ENCODE assay signal across 26 mouse cellular contexts in the genomic region with DNA sequence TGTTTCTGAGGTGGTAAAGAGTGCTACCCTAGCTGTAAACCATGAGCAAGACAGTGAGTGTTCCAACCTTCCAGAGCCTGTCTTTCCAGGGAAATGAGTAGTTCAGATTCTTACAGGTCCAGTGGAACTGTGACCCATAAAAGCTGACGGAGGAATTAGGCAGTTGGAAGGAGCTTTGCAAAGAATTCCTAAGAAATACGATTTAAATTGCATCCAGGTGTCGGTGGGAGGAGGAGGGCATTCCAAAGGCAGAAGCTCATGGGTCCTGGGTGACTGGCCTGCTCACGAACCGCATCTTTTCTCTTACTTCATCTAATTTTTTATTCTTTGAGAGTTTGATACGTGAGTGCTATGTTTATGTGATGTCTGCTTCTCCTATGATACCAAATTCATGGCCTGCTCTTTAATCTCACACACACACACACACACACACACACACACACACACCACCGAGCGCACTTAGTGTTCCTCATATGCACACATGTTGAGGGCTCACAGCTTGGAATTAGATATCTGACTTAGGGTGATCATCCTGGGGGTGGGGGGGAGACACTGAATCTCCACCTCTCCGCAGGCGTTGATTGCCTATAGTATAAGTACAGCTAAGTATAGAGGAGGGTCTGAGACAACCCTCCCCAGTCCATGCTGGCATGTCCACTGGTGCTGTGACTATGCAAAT.
DNase-seq lines count a peak whose midpoint lies in the region; ATAC-seq and TF ChIP-seq lines count a peak whose summit lies in the region.
"Had no signal": no experiment of that assay in that cellular context is flagged by ENCODE, and none has a peak within 500 bp of the region (broad histone marks: within the 10 kb centered on the region; RNA-seq: fewer than 3 reads in every experiment).

No protein-coding gene starts in this region.

- no peak for ATAC-seq in hindbrain, embryonic 11.5 days (ENCODE audit: low FRiP score)
- peak; percentile 35; the same call in 1 of the 2 replicates for ATAC-seq in embryonic facial prominence, embryonic 12.5 days (ENCODE audit: insufficient number of reproducible peaks, insufficient read depth, low FRiP score, low TSS enrichment)
- no peak for ATAC-seq in midbrain, postnatal 0 days (ENCODE audit: low FRiP score)
- ATAC-seq: CD4-positive, CD25-positive, alpha-beta regulatory T cell, adult 4 months; forebrain, embryonic 13.5 days had no signal

- H3K9me3 ChIP-seq in hindbrain, embryonic 10.5 days = peaks cover 8% of the 10 kb centered on the region; the same call in 1 of the 2 replicates
- H3K9me3 ChIP-seq in hindbrain, embryonic 11.5 days (ENCODE audit: control insufficient read depth, low read length) = no peaks in the 10 kb centered on the region
- H3K9me3 ChIP-seq in embryonic facial prominence, embryonic 12.5 days = no peaks in the 10 kb centered on the region
- H3K9me3 ChIP-seq in limb, embryonic 10.5 days (replicated peaks) = no peaks in the 10 kb centered on the region
- no peaks in the 10 kb centered on the region for H3K9me3 ChIP-seq in midbrain, postnatal 0 days (ENCODE audit: low read length)
- H3K9me3 ChIP-seq: heart, embryonic 10.5 days; liver, embryonic 13.5 days had no signal

- H3K4me2 ChIP-seq in hindbrain, embryonic 11.5 days (replicated peaks; ENCODE audit: low read depth, low read length) = no peak overlapping the region
- H3K4me2 ChIP-seq in embryonic facial prominence, embryonic 12.5 days (replicated peaks) = no peak overlapping the region
- H3K4me2 ChIP-seq in midbrain, postnatal 0 days (ENCODE audit: low read depth, low read length, poor library complexity, severe bottlenecking) = no peak overlapping the region
- H3K4me2 ChIP-seq: forebrain, embryonic 13.5 days; hindbrain, embryonic 14.5 days; liver, embryonic 13.5 days; lung, embryonic 14.5 days; neural tube, embryonic 12.5 days had no signal

- H3K4me1 ChIP-seq in hindbrain, embryonic 10.5 days (replicated peaks) = no peaks in the 10 kb centered on the region
- H3K4me1 ChIP-seq in hindbrain, embryonic 11.5 days (replicated peaks; ENCODE audit: control insufficient read depth, insufficient read depth, low read length) = no peaks in the 10 kb centered on the region
- H3K4me1 ChIP-seq in embryonic facial prominence, embryonic 12.5 days = peaks cover 20% of the 10 kb centered on the region
- H3K4me1 ChIP-seq in limb, embryonic 10.5 days = peaks cover 27% of the 10 kb centered on the region
- no peaks in the 10 kb centered on the region for H3K4me1 ChIP-seq in midbrain, postnatal 0 days (ENCODE audit: insufficient read depth, low read length)
- H3K4me1 ChIP-seq: forebrain, embryonic 13.5 days; heart, embryonic 10.5 days; liver, embryonic 13.5 days; midbrain, embryonic 10.5 days; neural tube, embryonic 12.5 days had no signal

- no peaks in the 10 kb centered on the region for H3K27me3 ChIP-seq in hindbrain, embryonic 10.5 days (ENCODE audit: insufficient read depth, poor library complexity, severe bottlenecking)
- no peaks in the 10 kb centered on the region for H3K27me3 ChIP-seq in hindbrain, embryonic 11.5 days (ENCODE audit: control insufficient read depth, insufficient read depth, low read length)
- H3K27me3 ChIP-seq in embryonic facial prominence, embryonic 12.5 days = no peaks in the 10 kb centered on the region
- no peaks in the 10 kb centered on the region for H3K27me3 ChIP-seq in limb, embryonic 10.5 days (ENCODE audit: low read depth, poor library complexity, severe bottlenecking)
- no peaks in the 10 kb centered on the region for H3K27me3 ChIP-seq in midbrain, postnatal 0 days (ENCODE audit: insufficient read depth, low read length)
- H3K27me3 ChIP-seq: forebrain, embryonic 13.5 days; liver, embryonic 13.5 days; neural tube, embryonic 12.5 days had no signal

- intact Hi-C loops in heart, postnatal 14 days (cut with DNase I) = no loop called here

- DNase-seq in hindbrain, embryonic 10.5 days (ENCODE audit: low spot score) = peak; percentile 19
- DNase-seq in hindbrain, embryonic 11.5 days (ENCODE audit: low spot score) = no peak
- peak; percentile 37 for DNase-seq in limb, embryonic 10.5 days (ENCODE audit: low spot score)
- peak; percentile 22 for DNase-seq in skeletal muscle tissue, adult 2 months (ENCODE audit: low read depth, low spot score)
- no peak for DNase-seq in cerebellum, adult 18-20 months
- DNase-seq in heart, postnatal 14 days = no peak
- DNase-seq in midbrain, postnatal 0 days (ENCODE audit: low spot score) = no peak
- DNase-seq: adrenal gland, postnatal 25 days; cerebellum, adult 11 months; cerebellum, postnatal 14 days; gastrocnemius, postnatal 36 days; heart, postnatal 10 days; kidney, adult 11 months; kidney, postnatal 14 days; layer of hippocampus, postnatal 36 days; liver, embryonic 13.5 days; lung, embryonic 14.5 days; lung, postnatal 36 days had no signal

- no peak overlapping the region for H3K4me3 ChIP-seq in hindbrain, embryonic 10.5 days
- H3K4me3 ChIP-seq in hindbrain, embryonic 11.5 days (ENCODE audit: low read depth, low read length) = no peak overlapping the region
- no peak overlapping the region for H3K4me3 ChIP-seq in embryonic facial prominence, embryonic 12.5 days
- no peak overlapping the region for H3K4me3 ChIP-seq in limb, embryonic 10.5 days
- no peak overlapping the region for H3K4me3 ChIP-seq in midbrain, postnatal 0 days (ENCODE audit: low read depth, low read length)
- H3K4me3 ChIP-seq: forebrain, embryonic 13.5 days; heart, embryonic 10.5 days; layer of hippocampus, adult 2 months; liver, embryonic 13.5 days; midbrain, embryonic 10.5 days; neural tube, embryonic 12.5 days had no signal

- no peak overlapping the region for H3K27ac ChIP-seq in hindbrain, embryonic 10.5 days
- no peak overlapping the region for H3K27ac ChIP-seq in hindbrain, embryonic 11.5 days (ENCODE audit: low read depth, low read length)
- H3K27ac ChIP-seq in embryonic facial prominence, embryonic 12.5 days = peak overlapping the region; percentile 43
- peak overlapping the region; percentile 64; the same call in 1 of the 2 replicates for H3K27ac ChIP-seq in limb, embryonic 10.5 days
- H3K27ac ChIP-seq in midbrain, postnatal 0 days (ENCODE audit: low read depth, low read length) = no peak overlapping the region
- H3K27ac ChIP-seq: forebrain, embryonic 13.5 days; heart, embryonic 10.5 days; hindbrain, embryonic 14.5 days; layer of hippocampus, adult 2 months; liver, embryonic 13.5 days; midbrain, embryonic 10.5 days; neural tube, embryonic 12.5 days had no signal

- H3K36me3 ChIP-seq in hindbrain, embryonic 10.5 days = peaks cover 17% of the 10 kb centered on the region
- no peaks in the 10 kb centered on the region for H3K36me3 ChIP-seq in hindbrain, embryonic 11.5 days (ENCODE audit: control insufficient read depth, insufficient read depth, low read length)
- 0 out of 2 replicates have a peak, but pooled peaks cover 8% of the 10 kb centered on the region for H3K36me3 ChIP-seq in embryonic facial prominence, embryonic 12.5 days
- peaks cover 7% of the 10 kb centered on the region; the same call in 1 of the 2 replicates for H3K36me3 ChIP-seq in limb, embryonic 10.5 days
- H3K36me3 ChIP-seq in midbrain, postnatal 0 days (ENCODE audit: insufficient read depth, low read length) = no peaks in the 10 kb centered on the region

- no peak overlapping the region for H3K9ac ChIP-seq in hindbrain, embryonic 11.5 days (ENCODE audit: low read depth, low read length)
- H3K9ac ChIP-seq in embryonic facial prominence, embryonic 12.5 days = no peak overlapping the region
- H3K9ac ChIP-seq in midbrain, postnatal 0 days (replicated peaks; ENCODE audit: low read length, poor library complexity, severe bottlenecking) = no peak overlapping the region
- H3K9ac ChIP-seq: forebrain, embryonic 13.5 days; hindbrain, embryonic 14.5 days; liver, embryonic 13.5 days; lung, embryonic 14.5 days; neural tube, embryonic 12.5 days had no signal

- 76% methylated on average over 10 of the region's 10 CpGs for WGBS in hindbrain, embryonic 10.5 days
- WGBS in hindbrain, embryonic 11.5 days = 76% methylated on average over 10 of the region's 10 CpGs
- 34% methylated on average over 10 of the region's 10 CpGs for WGBS in embryonic facial prominence, embryonic 12.5 days
- WGBS in limb, embryonic 10.5 days = 60% methylated on average over 10 of the region's 10 CpGs
- 83% methylated on average over 10 of the region's 10 CpGs for WGBS in midbrain, postnatal 0 days

- no peak for TF ChIP-seq CTCF in midbrain, postnatal 0 days (IDR thresholded peaks at IDR 0.05)

Comparison
In these comparisons a context has a peak if more than half of its experiments do, and no peak if none do; other contexts are left out.
1. DNase-seq: peak in hindbrain, embryonic 10.5 days (single experiment), limb, embryonic 10.5 days (single experiment) and skeletal muscle tissue, adult 2 months (single experiment); none in hindbrain, embryonic 11.5 days (single experiment), cerebellum, adult 18-20 months (0 of 2), heart, postnatal 14 days (0 of 2) and midbrain, postnatal 0 days (single experiment).
2. H3K27ac ChIP-seq: peak in embryonic facial prominence, embryonic 12.5 days (single experiment) and limb, embryonic 10.5 days (single experiment); none in hindbrain, embryonic 10.5 days (single experiment), hindbrain, embryonic 11.5 days (single experiment) and midbrain, postnatal 0 days (single experiment).